Mouse (Mus musculus): ENCODE measurements around the gene Zfp677. TPM values are rescaled to one million over a fixed set of nuclear protein-coding genes. Genes with fewer than 3 reads are reported as not detected.
A peak's percentile ranks its signal among the peaks of the same experiment; 100 is the strongest.
"Not testable (repeated sequence)": the region's sequence is repeated elsewhere in the genome, so short reads cannot be mapped to it uniquely, and the experiment has no call there.

Gene Zfp677
- polyA plus RNA-seq (2015; fragmentation: Nextera tagmentation; extraction: Ambion mirVana) = 2.1 and 2.3 TPM in 2 replicates

DNA sequence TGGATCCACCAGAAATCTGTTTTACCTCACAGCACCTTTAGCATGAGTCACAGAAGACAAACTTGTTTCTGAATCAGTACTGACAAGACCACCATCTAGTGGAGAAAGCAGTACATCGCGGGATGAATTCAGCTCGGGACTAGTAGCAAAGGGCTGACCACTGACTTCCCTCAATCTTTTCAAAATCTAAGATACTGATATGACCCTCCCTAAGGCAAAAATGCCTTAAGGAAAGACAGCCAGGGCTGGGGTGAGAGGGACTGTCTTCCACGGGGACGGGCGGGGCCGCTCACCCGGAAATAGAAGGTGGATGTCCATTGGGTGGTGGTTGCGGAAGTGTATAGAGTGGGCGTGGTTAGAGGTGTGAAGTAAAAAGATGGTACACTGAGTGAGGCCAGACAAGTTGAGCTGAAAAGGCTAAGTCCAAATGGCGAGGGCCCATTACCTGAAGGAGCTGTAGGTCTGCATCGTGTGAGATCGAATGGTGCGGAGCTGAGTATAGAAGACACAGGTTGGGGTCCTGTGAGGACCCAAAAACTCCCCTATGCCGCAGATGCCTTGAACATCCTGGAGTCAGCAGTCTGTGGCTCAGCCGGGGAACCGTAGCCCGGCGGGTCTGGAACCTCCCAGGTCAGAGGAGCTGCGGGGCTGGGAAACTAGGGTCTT lies at the start of gene Zfp677:
Zfp677 (plus strand) TSS at position 358 of the 666 bp plus-strand sequence.
- Histone ChIP-seq H3K27ac (ENCODE audit: low read length) (peak within 1 kb of the TSS; percentile 61; the same call in 1 of the 2 replicates), H3K36me3 (ENCODE audit: control insufficient read depth, insufficient read depth) (no peaks in the 10 kb centered on the region), H3K27me3 (ENCODE audit: control insufficient read depth, insufficient read depth, low read length) (no peaks in the 10 kb centered on the region), H3K4me1 (ENCODE audit: control insufficient read depth, insufficient read depth, low read length) (peaks cover 4% of the 10 kb centered on the region; the same call in 1 of the 2 replicates), H3K9me3 (replicated peaks; ENCODE audit: control insufficient read depth, low read length) (no peaks in the 10 kb centered on the region), H3K9ac (ENCODE audit: low read length) (peak within 1 kb of the TSS; percentile 75), H3K4me2 (ENCODE audit: low read depth, low read length) (peak within 1 kb of the TSS; percentile 99), H3K4me3 (ENCODE audit: low read length) (peak within 1 kb of the TSS; percentile 70)
- WGBS = 3% methylated on average over 20 of the region's 20 CpGs
- peak; percentile 98 for ATAC-seq (replicated peaks; ENCODE audit: extremely low read depth, insufficient read depth, low FRiP score)

DNA sequence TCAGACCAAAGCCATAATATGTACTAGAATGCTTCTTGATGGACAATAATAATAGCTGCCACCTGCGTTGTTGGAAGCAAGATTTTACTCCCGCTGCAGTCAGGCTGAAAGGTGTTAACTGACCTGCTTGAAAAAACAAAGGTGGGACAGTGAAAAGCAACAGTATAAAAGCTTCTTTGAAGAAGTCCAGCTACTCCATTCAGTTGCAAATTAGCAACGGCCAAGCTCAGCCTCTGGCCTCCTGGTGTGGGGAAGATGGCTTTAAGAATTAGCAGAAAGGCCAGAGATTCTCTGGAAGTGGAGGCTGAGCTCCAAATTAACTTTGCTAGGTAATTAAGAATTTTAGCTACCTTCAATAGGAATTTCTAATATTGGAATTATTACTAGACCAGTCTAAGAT lies 15.5 kb upstream of the Zfp677 start:
- H3K4me1 ChIP-seq (ENCODE audit: control insufficient read depth, insufficient read depth, low read length); H3K27ac ChIP-seq (ENCODE audit: low read length); H3K27me3 ChIP-seq (ENCODE audit: control insufficient read depth, insufficient read depth, low read length); H3K9ac ChIP-seq (ENCODE audit: low read length); H3K4me3 ChIP-seq (ENCODE audit: low read length); H3K9me3 ChIP-seq (replicated peaks; ENCODE audit: control insufficient read depth, low read length); ATAC-seq (replicated peaks; ENCODE audit: extremely low read depth, insufficient read depth, low FRiP score); H3K4me2 ChIP-seq (ENCODE audit: low read depth, low read length); H3K36me3 ChIP-seq (ENCODE audit: control insufficient read depth, insufficient read depth): not testable (repeated sequence)
- WGBS = 38% methylated on average over 3 of the region's 3 CpGs

DNA sequence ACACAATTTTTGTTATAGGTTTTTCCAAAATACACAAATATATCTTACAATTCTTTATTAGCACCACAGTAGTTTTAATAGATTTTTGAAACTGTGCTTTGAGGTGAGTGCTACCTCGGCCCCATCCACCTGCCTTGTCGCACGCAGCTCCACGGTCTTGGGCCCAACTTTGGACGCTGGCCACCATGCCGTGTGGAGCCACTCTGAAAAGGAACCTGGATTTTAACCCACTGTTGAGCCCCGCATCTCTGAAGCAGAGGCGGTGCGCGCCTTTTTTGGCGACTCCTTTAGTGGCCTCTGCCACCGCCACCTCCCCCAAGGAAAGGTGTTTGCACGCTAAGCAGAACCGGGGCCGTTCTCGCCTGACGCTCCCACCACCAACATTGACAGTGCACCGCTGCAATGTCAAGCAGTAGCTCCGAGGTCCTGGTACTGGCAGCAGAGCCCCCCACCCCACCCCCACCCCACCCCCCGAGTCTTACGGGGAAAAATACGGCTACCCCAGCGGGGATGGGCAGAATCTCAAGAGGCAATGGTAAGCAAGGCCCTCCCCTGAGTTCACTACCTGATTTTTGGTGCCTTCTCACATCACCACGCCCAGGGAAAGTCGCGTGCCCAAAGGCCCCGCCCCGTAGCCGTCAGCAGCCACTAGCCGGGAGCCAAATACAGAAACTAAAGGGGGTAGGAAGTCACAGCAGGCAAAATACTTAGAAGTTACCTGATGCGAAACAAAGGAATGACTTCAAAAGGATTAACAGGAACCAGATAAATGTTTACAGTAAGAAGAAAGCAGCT lies 13.4 kb upstream of the Zfp677 start:
- no peaks in the 10 kb centered on the region for H3K4me1 ChIP-seq (ENCODE audit: control insufficient read depth, insufficient read depth, low read length)
- 6% methylated on average over 31 of the region's 31 CpGs for WGBS
- no peaks in the 10 kb centered on the region for H3K27me3 ChIP-seq (ENCODE audit: control insufficient read depth, insufficient read depth, low read length)
- H3K4me3 ChIP-seq (ENCODE audit: low read length) = peak overlapping the region; percentile 56
- peak overlapping the region; percentile 17 for H3K9ac ChIP-seq (ENCODE audit: low read length)
- no peak overlapping the region for H3K27ac ChIP-seq (ENCODE audit: low read length)
- peak; percentile 67; the same call in 1 of the 2 replicates for ATAC-seq (replicated peaks; ENCODE audit: extremely low read depth, insufficient read depth, low FRiP score)
- H3K9me3 ChIP-seq (replicated peaks; ENCODE audit: control insufficient read depth, low read length) = no peaks in the 10 kb centered on the region
- H3K36me3 ChIP-seq (ENCODE audit: control insufficient read depth, insufficient read depth) = no peaks in the 10 kb centered on the region
- H3K4me2 ChIP-seq (ENCODE audit: low read depth, low read length) = peak overlapping the region; percentile 60

DNA sequence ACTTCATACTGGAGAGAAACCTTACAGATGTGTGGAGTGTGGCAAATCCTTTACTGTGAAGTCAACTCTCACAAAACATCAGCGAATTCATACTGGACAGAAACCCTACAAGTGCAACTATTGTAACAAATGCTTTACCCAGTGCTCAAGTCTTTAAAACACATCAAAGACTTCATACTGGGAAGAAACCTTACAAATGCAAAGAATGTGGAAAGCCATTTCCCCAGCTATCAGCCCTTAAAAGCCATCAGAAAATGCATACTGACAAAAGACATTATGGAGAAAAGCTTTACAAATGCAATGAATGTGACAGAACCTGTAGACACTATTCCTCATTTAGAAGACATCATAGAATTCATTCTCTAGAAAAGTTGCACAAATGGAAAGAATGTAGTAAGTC lies 8.2 kb upstream of the Zfp677 start:
- Histone ChIP-seq H3K4me3 (ENCODE audit: low read length) (no peak overlapping the region), H3K4me1 (ENCODE audit: control insufficient read depth, insufficient read depth, low read length) (no peaks in the 10 kb centered on the region), H3K36me3 (ENCODE audit: control insufficient read depth, insufficient read depth) (no peaks in the 10 kb centered on the region), H3K27ac (ENCODE audit: low read length) (no peak overlapping the region), H3K9ac (ENCODE audit: low read length) (no peak overlapping the region), H3K27me3 (ENCODE audit: control insufficient read depth, insufficient read depth, low read length) (no peaks in the 10 kb centered on the region), H3K9me3 (replicated peaks; ENCODE audit: control insufficient read depth, low read length) (no peaks in the 10 kb centered on the region), H3K4me2 (ENCODE audit: low read depth, low read length) (no peak overlapping the region)
- no peak for ATAC-seq (replicated peaks; ENCODE audit: extremely low read depth, insufficient read depth, low FRiP score)
- 54% methylated on average over 1 of the region's 1 CpGs for WGBS

DNA sequence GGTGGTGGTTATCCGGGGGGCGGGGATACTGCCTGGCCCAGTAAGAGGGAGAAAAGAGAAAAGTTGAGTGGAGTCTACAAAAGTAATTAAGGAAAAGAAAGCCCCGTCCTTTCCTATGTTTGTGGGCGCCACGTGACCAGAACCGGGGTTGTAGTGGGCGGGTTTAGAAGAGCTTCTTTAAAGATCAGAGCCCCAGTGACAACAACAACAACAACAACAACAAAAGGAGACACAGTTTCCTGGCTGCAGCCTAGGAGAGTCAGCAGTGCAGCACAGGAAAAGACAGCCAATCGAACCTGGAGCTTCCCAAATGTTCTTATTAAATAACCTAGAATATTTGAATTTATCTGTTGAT lies 486 bp downstream of the Zfp677 start:
- 13% methylated on average over 8 of the region's 8 CpGs for WGBS
- H3K4me3 ChIP-seq (ENCODE audit: low read length) = peak overlapping the region; percentile 70
- H3K27ac ChIP-seq (ENCODE audit: low read length) = peak overlapping the region; percentile 61; the same call in 1 of the 2 replicates
- no peaks in the 10 kb centered on the region for H3K36me3 ChIP-seq (ENCODE audit: control insufficient read depth, insufficient read depth)
- H3K4me2 ChIP-seq (ENCODE audit: low read depth, low read length) = peak overlapping the region; percentile 99
- peak; percentile 47 for ATAC-seq (replicated peaks; ENCODE audit: extremely low read depth, insufficient read depth, low FRiP score)
- H3K9me3 ChIP-seq (replicated peaks; ENCODE audit: control insufficient read depth, low read length) = no peaks in the 10 kb centered on the region
- peak overlapping the region; percentile 75 for H3K9ac ChIP-seq (ENCODE audit: low read length)
- no peaks in the 10 kb centered on the region for H3K27me3 ChIP-seq (ENCODE audit: control insufficient read depth, insufficient read depth, low read length)
- H3K4me1 ChIP-seq (ENCODE audit: control insufficient read depth, insufficient read depth, low read length) = peaks cover 4% of the 10 kb centered on the region; the same call in 1 of the 2 replicates

DNA sequence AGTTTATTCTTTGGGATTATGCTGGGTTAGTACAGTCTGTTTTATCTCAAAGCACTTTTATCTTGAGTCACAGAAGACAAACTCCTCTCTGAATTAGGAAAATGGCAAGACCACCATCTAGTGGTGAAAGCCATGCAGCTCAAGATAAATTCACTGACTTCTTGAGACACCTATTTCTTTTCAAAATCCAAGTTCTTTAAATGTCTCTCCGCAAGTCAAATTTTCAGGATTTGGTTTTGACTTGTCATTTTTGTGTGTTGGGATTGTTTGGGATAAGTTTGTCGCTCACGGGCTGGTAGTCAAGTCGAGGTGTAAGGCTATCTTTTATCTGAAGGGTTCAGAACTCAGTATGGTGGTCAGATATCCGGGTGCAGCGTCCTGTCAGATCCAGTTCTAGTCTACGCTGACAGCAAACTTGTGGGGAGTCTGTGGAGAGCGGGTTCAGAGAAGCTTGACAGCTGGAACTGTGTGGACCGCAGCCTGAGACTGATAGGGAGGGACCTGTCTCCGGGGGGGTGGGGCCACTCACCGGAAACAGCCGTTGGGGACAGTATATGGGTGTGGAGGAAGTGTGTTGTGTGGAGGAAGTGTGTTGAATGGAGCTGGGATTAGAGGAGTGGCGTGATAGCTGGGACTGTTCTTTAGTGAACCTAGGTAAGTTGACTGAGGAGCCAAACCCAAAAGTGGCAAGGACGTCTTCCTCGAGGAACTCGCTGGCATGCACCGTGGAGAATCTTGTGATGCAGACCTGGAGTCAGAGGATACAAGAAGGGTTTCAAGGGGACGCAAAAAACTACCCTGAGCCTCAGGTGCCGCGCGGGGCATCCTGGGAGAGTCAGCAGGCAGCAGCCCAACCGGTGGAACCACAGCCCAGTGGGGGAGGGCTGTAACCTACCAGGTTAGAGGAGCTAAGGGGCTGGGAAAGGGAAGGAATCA lies 39.4 kb downstream of the Zfp677 start, which contains the start of gene Zfp54:
Zfp54 (plus strand) TSS at position 564 of the 936 bp plus-strand sequence.
- Histone ChIP-seq H3K9ac (ENCODE audit: low read length) (peak within 1 kb of the TSS; percentile 69), H3K36me3 (ENCODE audit: control insufficient read depth, insufficient read depth) (no peaks in the 10 kb centered on the region), H3K27me3 (ENCODE audit: control insufficient read depth, insufficient read depth, low read length) (no peaks in the 10 kb centered on the region), H3K4me3 (ENCODE audit: low read length) (peak within 1 kb of the TSS; percentile 64), H3K27ac (ENCODE audit: low read length) (peak within 1 kb of the TSS; percentile 85), H3K4me1 (ENCODE audit: control insufficient read depth, insufficient read depth, low read length) (peaks cover 4% of the 10 kb centered on the region; the same call in 1 of the 2 replicates), H3K9me3 (replicated peaks; ENCODE audit: control insufficient read depth, low read length) (no peaks in the 10 kb centered on the region), H3K4me2 (ENCODE audit: low read depth, low read length) (peak within 1 kb of the TSS; percentile 83)
- peak; percentile 99 for ATAC-seq (replicated peaks; ENCODE audit: extremely low read depth, insufficient read depth, low FRiP score)
- WGBS = under 1% methylated on average over 22 of the region's 22 CpGs

DNA sequence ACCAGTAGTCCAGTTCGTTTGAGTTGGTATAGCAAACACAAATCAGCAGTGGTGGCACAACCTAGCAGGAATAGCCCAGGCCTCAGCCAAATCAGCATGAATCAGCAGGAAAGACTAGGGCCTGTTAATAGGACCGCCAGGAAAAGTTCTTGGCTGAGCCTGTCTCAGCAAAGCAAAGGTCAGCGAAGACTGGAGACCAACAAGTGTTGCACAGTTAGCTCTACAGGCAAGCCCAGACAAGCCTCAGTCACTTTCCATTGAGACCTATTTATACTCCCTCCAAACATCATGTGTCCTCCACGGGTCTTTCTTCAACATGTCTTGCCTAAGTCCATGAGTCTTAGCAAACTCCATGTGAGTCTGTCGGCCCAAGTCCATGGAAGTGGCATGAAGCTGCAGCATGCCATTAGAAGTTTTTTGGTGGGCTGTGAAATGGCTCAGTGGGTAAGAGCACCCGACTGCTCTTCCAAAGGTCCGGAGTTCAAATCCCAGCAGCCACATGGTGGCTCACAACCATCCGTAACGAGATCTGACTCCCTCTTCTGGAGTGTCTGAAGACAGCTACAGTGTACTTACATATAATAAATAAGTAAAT lies 55.4 kb downstream of the Zfp677 start:
- not testable (repeated sequence) for H3K9ac ChIP-seq (ENCODE audit: low read length); H3K4me3 ChIP-seq (ENCODE audit: low read length); H3K27me3 ChIP-seq (ENCODE audit: control insufficient read depth, insufficient read depth, low read length); ATAC-seq (replicated peaks; ENCODE audit: extremely low read depth, insufficient read depth, low FRiP score); H3K27ac ChIP-seq (ENCODE audit: low read length); H3K4me2 ChIP-seq (ENCODE audit: low read depth, low read length); H3K9me3 ChIP-seq (replicated peaks; ENCODE audit: control insufficient read depth, low read length); H3K36me3 ChIP-seq (ENCODE audit: control insufficient read depth, insufficient read depth); H3K4me1 ChIP-seq (ENCODE audit: control insufficient read depth, insufficient read depth, low read length)
- WGBS = 76% methylated on average over 9 of the region's 9 CpGs

Measured in heart, embryonic 16.5 days (tissue).